Mouse (Mus musculus) heart, embryonic 12.5 days (tissue): ENCODE measurements around the gene Steap2. TPM values are rescaled to one million over a fixed set of nuclear protein-coding genes. Genes with fewer than 3 reads are reported as not detected.

Experiments
- ATAC-seq: fragments of 200-750 bp; cut with Nextera tagmentation; 2 replicates; pipeline ENCODE4 v1.8.0; 2017; ENCODE audit warnings: moderate TSS enrichment, moderate library complexity; ENCODE audit not compliant: insufficient number of reproducible peaks, low FRiP score
- H3K27ac ChIP-seq: fragments of 300-500 bp; sonication (generic); 2 replicates; pipeline ENCODE4 v1.5.1; 2016; ENCODE audit warnings: mild to moderate bottlenecking, moderate library complexity; ENCODE audit not compliant: poor library complexity, severe bottlenecking
- H3K27me3 ChIP-seq: fragments of 300-500 bp; sonication (generic); replicated peaks from 2 replicates; pipeline ENCODE4 v1.6.1; 2016; ENCODE audit warnings: mild to moderate bottlenecking, moderate library complexity
- H3K36me3 ChIP-seq: fragments of 300-500 bp; sonication (generic); 2 replicates; pipeline ENCODE4 v1.6.1; 2016; ENCODE audit warnings: mild to moderate bottlenecking, moderate library complexity
- H3K4me1 ChIP-seq: fragments of 300-500 bp; sonication (generic); replicated peaks from 2 replicates; pipeline ENCODE4 v1.6.1; 2016; ENCODE audit warnings: mild to moderate bottlenecking
- H3K4me2 ChIP-seq: fragments of 300-500 bp; sonication (generic); 2 replicates; pipeline ENCODE4 v1.6.1; 2016; ENCODE audit warnings: mild to moderate bottlenecking, moderate library complexity
- H3K4me3 ChIP-seq: fragments of 300-500 bp; sonication (generic); 2 replicates; pipeline ENCODE4 v1.5.1; 2016; ENCODE audit warnings: mild to moderate bottlenecking
- H3K9ac ChIP-seq: fragments of 300-500 bp; sonication (generic); 2 replicates; pipeline ENCODE4 v1.6.1; 2016; ENCODE audit warnings: mild to moderate bottlenecking, moderate library complexity
- H3K9me3 ChIP-seq: fragments of 300-500 bp; sonication (generic); replicated peaks from 2 replicates; pipeline ENCODE4 v1.6.1; 2016; ENCODE audit warnings: mild to moderate bottlenecking, moderate library complexity
- WGBS: fragments of 180-500 bp; shearing (Covaris S2); methylation state at CpG from one replicate; pipeline ENCODE4 v1.1.7; 2016; 5-methylcytosine and 5-hydroxymethylcytosine counted together
- polyA plus RNA-seq: library from polyadenylated mRNA; unstranded; fragments of >200 nt; fragmentation: Nextera tagmentation; extraction: Ambion mirVana; gene quantifications from 2 replicates; pipeline ENCODE4 v1.2.1, GENCODE M21; 2016

Gene Steap2
- polyA plus RNA-seq, 1 experiment from 2014 or later = 3.6 TPM

DNA sequence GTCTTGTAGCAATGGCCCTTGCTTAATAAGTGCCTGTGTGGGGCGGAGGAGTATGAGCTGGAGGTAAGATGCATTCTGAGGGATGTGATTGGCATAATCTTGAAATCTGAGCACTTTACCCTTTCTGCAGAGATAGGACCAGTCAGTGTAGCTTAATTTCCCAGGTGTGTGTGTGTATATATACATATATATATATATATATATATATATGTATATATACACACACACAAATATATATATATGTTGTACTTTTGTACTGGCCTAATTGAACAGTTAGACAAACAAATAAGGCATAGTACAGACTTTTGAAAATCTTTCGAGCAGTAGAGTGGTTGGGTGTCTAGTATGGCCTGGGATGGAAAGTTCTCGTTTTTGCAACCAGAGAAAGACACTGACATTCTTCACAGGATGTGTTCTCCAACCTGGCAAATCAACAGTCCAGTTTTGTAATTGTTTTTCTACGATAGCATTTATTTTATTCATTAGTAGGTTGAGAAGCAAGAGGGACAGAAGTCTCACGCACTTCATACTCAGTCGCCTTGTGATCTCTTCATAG, 29.9 kb downstream of the Steap2 start:
- Histone ChIP-seq H3K36me3 (no peaks in the 10 kb centered on the region), H3K4me2 (peak overlapping the region; percentile 100), H3K9ac (peak overlapping the region; percentile 84), H3K4me1 (peaks cover 7% of the 10 kb centered on the region), H3K27me3 (no peaks in the 10 kb centered on the region; the same call in 1 of the 2 replicates), H3K4me3 (peak overlapping the region; percentile 61), H3K27ac (no peak overlapping the region), H3K9me3 (no peaks in the 10 kb centered on the region)
- ATAC-seq = peak; percentile 49
- 60% methylated on average over 6 of the region's 6 CpGs for WGBS

- H3K27me3 ChIP-seq = no peaks in the 10 kb centered on the region; the same call in 1 of the 2 replicates
- peak within 1 kb of the TSS; percentile 84 for H3K9ac ChIP-seq
- peak; percentile 88 for ATAC-seq
- no peaks in the 10 kb centered on the region for H3K36me3 ChIP-seq
- under 1% methylated on average over 48 of the region's 48 CpGs for WGBS
- peak within 1 kb of the TSS; percentile 100 for H3K4me2 ChIP-seq
- H3K4me3 ChIP-seq = peak within 1 kb of the TSS; percentile 61
- H3K27ac ChIP-seq = no peak within 1 kb of the TSS
- peaks cover 7% of the 10 kb centered on the region for H3K4me1 ChIP-seq
- H3K9me3 ChIP-seq = no peaks in the 10 kb centered on the region
Measured at GRCm38 (mm10) chr5:5663655-5664370, 30.6 kb downstream of the Steap2 start, which contains the start of gene Cfap69. Gene Cfap69, minus strand, starts transcription at chr5:5664239.

DNA sequence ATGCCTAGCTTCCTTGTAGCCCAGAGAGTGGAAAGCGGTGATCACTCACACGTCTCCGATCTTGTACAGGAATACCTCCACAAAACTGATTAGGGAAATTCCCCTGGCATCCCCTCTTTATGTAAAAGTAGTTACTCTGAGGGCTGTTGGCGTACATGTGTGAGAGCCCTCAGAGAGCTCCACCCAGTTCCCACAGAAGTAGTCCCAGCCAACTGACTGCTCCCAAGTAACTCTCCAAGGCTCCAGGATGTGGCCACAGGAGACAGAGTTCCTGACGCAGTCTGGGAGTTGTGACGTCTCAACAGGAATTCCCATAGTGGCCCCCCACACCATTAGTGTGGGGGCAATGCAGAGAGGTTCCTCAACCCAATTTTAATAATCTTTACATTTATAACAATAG, 31.3 kb downstream of the Steap2 start:
- Histone ChIP-seq H3K27ac (no peak overlapping the region), H3K4me1 (peaks cover 7% of the 10 kb centered on the region), H3K9me3 (no peaks in the 10 kb centered on the region), H3K9ac (peak overlapping the region; percentile 84; the same call in 1 of the 2 replicates), H3K4me2 (peak overlapping the region; percentile 100), H3K4me3 (peak overlapping the region; percentile 61), H3K27me3 (no peaks in the 10 kb centered on the region; the same call in 1 of the 2 replicates), H3K36me3 (no peaks in the 10 kb centered on the region)
- WGBS = 38% methylated on average over 6 of the region's 6 CpGs
- no peak for ATAC-seq

DNA sequence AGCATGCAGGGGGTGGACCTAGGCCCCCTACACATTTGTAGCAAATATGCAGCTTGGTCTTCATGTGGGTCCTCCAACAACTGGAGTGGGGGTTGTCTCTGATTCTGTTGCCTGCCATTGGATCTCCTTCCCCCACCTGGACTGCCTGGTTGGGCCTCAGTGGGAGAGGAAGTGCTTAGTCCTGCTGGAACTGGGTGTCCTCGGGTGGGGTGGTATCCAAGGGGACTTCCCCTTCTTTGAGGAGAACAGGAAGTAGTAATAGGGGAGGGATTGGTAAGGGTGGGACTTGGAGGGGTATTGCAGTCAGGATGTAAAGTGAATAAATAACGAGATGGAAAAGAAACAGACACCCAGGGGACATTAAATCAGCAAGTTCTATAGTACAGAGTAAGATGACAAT, 35.7 kb downstream of the Steap2 start:
- H3K27ac ChIP-seq = no peak overlapping the region
- H3K4me3 ChIP-seq = no peak overlapping the region
- no peaks in the 10 kb centered on the region for H3K36me3 ChIP-seq
- no peak overlapping the region for H3K9ac ChIP-seq
- no peak for ATAC-seq
- WGBS = 29% methylated on average over 2 of the region's 2 CpGs
- peaks cover 7% of the 10 kb centered on the region for H3K4me1 ChIP-seq
- H3K9me3 ChIP-seq = no peaks in the 10 kb centered on the region
- no peak overlapping the region for H3K4me2 ChIP-seq
- no peaks in the 10 kb centered on the region; the same call in 1 of the 2 replicates for H3K27me3 ChIP-seq

GRCm38 (mm10) chr5:5657932-5658331, 36.4 kb downstream of the Steap2 start:
- 65% methylated on average over 2 of the region's 2 CpGs for WGBS
- no peak overlapping the region for H3K9ac ChIP-seq
- H3K27me3 ChIP-seq = no peaks in the 10 kb centered on the region; the same call in 1 of the 2 replicates
- no peaks in the 10 kb centered on the region for H3K36me3 ChIP-seq
- no peak overlapping the region for H3K4me2 ChIP-seq
- H3K4me3 ChIP-seq = no peak overlapping the region
- H3K4me1 ChIP-seq = peaks cover under 1% of the 10 kb centered on the region; the same call in 1 of the 2 replicates
- no peak for ATAC-seq
- H3K9me3 ChIP-seq = no peaks in the 10 kb centered on the region
- H3K27ac ChIP-seq = no peak overlapping the region

DNA sequence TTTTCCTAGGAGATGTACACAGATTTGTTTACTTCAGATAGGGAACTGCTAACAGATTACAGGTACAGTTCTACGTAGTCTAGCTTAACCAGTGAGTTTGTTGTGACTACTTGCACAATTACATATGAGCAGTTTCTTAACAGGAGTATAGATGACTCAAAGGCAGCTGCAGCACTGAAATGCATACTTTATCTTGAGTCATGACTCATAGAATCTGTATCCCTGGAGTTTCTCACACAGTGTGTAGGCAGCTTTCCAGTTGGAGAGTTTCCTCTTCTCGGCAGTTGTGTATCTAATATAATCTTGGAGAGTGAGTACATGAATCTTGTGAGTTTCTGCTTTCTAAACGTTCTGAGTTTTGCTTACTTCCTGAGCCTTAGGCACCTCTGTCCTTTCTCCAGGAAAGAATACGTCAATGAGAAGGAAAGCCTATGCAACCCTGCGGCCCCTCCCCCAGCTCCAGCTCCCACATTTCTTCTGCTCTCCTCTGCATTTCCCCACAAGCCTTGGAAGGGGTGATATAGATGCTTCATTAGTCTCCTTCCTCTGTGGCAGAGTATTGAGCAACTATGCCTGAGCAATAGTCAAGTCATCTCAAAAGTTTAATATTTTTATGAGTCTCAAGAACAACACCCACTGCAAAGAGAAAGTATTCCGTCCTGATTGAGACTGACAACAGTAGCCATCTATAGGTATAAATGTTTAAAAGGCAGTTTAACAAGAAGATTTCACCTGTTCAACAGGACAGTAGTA, 45.4 kb downstream of the Steap2 start:
- Histone ChIP-seq H3K4me2 (peak overlapping the region; percentile 19; the same call in 1 of the 2 replicates), H3K9ac (no peak overlapping the region), H3K36me3 (no peaks in the 10 kb centered on the region), H3K27ac (peak overlapping the region; percentile 64; the same call in 1 of the 2 replicates), H3K4me3 (no peak overlapping the region), H3K27me3 (no peaks in the 10 kb centered on the region), H3K9me3 (no peaks in the 10 kb centered on the region), H3K4me1 (no peaks in the 10 kb centered on the region)
- 33% methylated on average over 6 of the region's 6 CpGs for WGBS
- peak; percentile 82 for ATAC-seq

DNA sequence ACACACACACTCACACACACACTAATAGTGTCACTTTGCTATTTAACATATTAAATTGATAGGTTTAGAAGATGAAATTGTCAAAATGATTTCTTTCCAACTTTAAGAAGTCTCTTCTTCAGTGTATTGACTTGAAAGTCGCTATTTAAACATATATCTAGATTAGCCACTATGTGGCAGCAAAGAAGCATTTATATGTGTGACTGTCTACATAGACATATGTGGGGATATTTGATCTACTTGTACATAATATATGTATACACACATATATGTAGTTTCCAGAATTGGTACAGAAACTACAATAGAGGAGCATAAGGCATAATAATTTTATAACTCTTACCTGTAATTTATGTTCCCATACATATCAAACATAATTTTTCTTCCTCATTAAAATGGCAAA, 48.2 kb downstream of the Steap2 start:
- Histone ChIP-seq H3K36me3 (no peaks in the 10 kb centered on the region), H3K9me3 (no peaks in the 10 kb centered on the region), H3K27ac (no peak overlapping the region), H3K4me2 (no peak overlapping the region), H3K4me1 (no peaks in the 10 kb centered on the region), H3K4me3 (no peak overlapping the region), H3K9ac (no peak overlapping the region), H3K27me3 (no peaks in the 10 kb centered on the region)
- ATAC-seq = no peak
- 13% methylated on average over 1 of the region's 1 CpGs for WGBS

DNA sequence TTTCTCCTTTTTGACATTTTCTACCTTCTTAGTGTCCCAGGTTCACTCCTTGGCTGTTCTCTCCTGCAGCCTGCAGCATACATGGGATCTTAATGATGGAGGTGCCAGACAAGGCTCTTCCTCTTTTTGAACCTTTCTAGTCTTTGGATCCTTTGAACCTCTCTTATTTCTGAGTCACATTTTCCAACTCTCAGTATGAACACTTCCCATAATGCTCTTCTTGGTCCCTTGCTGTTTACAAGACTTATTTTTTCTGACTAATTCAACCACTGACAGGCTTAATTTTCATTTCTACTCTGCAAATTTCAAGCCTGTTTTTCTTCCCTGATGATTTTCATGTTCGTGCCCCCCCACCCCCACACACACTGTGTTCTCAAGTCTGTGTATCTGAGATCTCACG, 55.9 kb downstream of the Steap2 start:
- WGBS = 40% methylated on average over 2 of the region's 2 CpGs
- H3K36me3 ChIP-seq = no peaks in the 10 kb centered on the region
- H3K4me3 ChIP-seq = no peak overlapping the region
- H3K4me1 ChIP-seq = no peaks in the 10 kb centered on the region
- no peaks in the 10 kb centered on the region for H3K27me3 ChIP-seq
- no peak for ATAC-seq
- no peak overlapping the region for H3K9ac ChIP-seq
- no peaks in the 10 kb centered on the region for H3K9me3 ChIP-seq
- H3K4me2 ChIP-seq = no peak overlapping the region
- H3K27ac ChIP-seq = no peak overlapping the region

DNA sequence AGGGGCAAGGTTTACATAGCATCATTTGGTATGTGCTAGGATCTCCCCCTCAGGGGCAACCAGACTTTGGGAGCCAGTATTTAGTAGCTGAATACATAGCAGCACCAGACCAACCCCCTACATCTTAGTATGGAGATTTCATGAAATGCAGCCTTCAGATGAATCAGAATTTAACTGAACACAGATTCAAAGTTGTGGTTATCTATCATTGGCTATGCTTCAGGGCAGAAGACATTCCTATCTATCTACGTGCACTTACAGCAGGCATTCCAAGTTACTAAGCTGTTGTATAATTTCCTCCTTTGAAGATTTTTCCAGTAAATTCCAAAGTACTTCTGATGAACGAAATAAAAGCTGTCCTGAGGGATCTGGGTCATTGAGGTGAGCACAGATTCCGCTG, 68.9 kb downstream of the Steap2 start:
- WGBS = 61% methylated on average over 3 of the region's 3 CpGs
- no peak overlapping the region for H3K9ac ChIP-seq
- no peaks in the 10 kb centered on the region for H3K9me3 ChIP-seq
- H3K4me3 ChIP-seq = no peak overlapping the region
- H3K27ac ChIP-seq = no peak overlapping the region
- no peaks in the 10 kb centered on the region for H3K27me3 ChIP-seq
- no peak for ATAC-seq
- no peaks in the 10 kb centered on the region for H3K36me3 ChIP-seq
- no peaks in the 10 kb centered on the region for H3K4me1 ChIP-seq
- H3K4me2 ChIP-seq = no peak overlapping the region

DNA sequence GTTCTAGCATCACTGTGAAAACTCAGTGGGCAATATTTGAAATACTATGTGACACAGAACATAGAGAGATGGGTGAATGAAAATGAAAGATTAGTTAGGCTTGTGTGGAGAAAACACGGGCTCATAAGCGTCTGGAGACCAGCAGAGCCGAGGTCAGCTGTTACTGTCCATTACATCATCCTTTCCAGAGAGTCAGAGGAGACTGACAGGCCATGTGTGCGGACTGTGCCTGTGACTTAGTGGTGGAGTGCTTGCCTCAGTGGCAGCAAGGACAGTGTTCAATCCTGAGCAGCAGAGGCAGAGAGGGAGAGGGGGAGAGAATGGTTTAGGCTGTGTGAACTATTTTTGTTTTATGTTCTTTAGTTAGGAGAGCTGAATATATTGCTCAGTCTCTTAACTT, 76.0 kb downstream of the Steap2 start:
- Histone ChIP-seq H3K4me1 (no peaks in the 10 kb centered on the region), H3K4me2 (no peak overlapping the region), H3K36me3 (no peaks in the 10 kb centered on the region), H3K9me3 (no peaks in the 10 kb centered on the region), H3K4me3 (no peak overlapping the region), H3K9ac (no peak overlapping the region), H3K27ac (no peak overlapping the region), H3K27me3 (no peaks in the 10 kb centered on the region)
- ATAC-seq = no peak
- 43% methylated on average over 4 of the region's 4 CpGs for WGBS
